Mouse (Mus musculus) lung, postnatal 0 days (tissue): ENCODE measurements around the gene Tra2b. TPM values are rescaled to one million over a fixed set of nuclear protein-coding genes. Genes with fewer than 3 reads are reported as not detected.

Experiments used
- ATAC-seq: fragments of 200-750 bp; cut with Nextera tagmentation; 2 replicates; pipeline ENCODE4 v1.8.0; 2017; ENCODE audit warnings: moderate library complexity
- DNase-seq: peaks from one replicate; pipeline ENCODE4 v3.0.0-alpha.2; 2016; ENCODE audit warnings: low spot score
- H3K27ac ChIP-seq: fragments of 300-500 bp; sonication (generic); 2 replicates; pipeline ENCODE4 v1.5.1; 2014; ENCODE audit warnings: antibody characterized with exemption, mild to moderate bottlenecking, low read length, mixed read lengths
- H3K27me3 ChIP-seq: fragments of 300-500 bp; sonication (generic); replicated peaks from 2 replicates; pipeline ENCODE4 v1.6.1; 2014; ENCODE audit warnings: low read length, mixed read lengths; ENCODE audit not compliant: insufficient read depth
- H3K36me3 ChIP-seq: fragments of 300-500 bp; sonication (generic); 2 replicates; pipeline ENCODE4 v1.6.1; 2014; ENCODE audit warnings: low read length, mixed read lengths; ENCODE audit not compliant: insufficient read depth
- H3K4me1 ChIP-seq: fragments of 300-500 bp; sonication (generic); 2 replicates; pipeline ENCODE4 v1.6.1; 2014; ENCODE audit warnings: antibody characterized with exemption, low read depth, low read length, mixed read lengths; ENCODE audit not compliant: insufficient read depth
- H3K4me2 ChIP-seq: fragments of 300-500 bp; sonication (generic); replicated peaks from 2 replicates; pipeline ENCODE4 v1.6.1; 2014; ENCODE audit warnings: low read depth, mild to moderate bottlenecking, low read length, moderate library complexity, mixed read lengths
- H3K4me3 ChIP-seq: fragments of 300-500 bp; sonication (generic); 2 replicates; pipeline ENCODE4 v1.5.1; 2014; ENCODE audit warnings: low read depth, low read length
- H3K9ac ChIP-seq: fragments of 300-500 bp; sonication (generic); replicated peaks from 2 replicates; pipeline ENCODE4 v1.6.1; 2014; ENCODE audit warnings: low read depth, mild to moderate bottlenecking
- H3K9me3 ChIP-seq: fragments of 300-500 bp; sonication (generic); 2 replicates; pipeline ENCODE4 v1.6.1; 2016; ENCODE audit warnings: low read length, mixed read lengths
- CTCF ChIP-seq: IDR thresholded peaks from 2 replicates; pipeline ENCODE4 v1.5.1; 2016; ENCODE audit warnings: antibody characterized with exemption, mild to moderate bottlenecking
- EP300 ChIP-seq: IDR thresholded peaks from 2 replicates; pipeline ENCODE4 v1.6.1; 2016; ENCODE audit warnings: antibody characterized with exemption, mild to moderate bottlenecking, control low read depth
- WGBS: fragments of 180-500 bp; shearing (Covaris S2); extraction: QIAGEN DNeasy Blood & Tissue Kit; methylation state at CpG from one replicate; pipeline ENCODE4 v1.1.7; 2014; 5-methylcytosine and 5-hydroxymethylcytosine counted together
- polyA plus RNA-seq: library from polyadenylated mRNA; unstranded; fragments of >200 nt; fragmentation: Nextera tagmentation; extraction: Ambion mirVana; gene quantifications from 2 replicates; pipeline ENCODE4 v1.2.1, GENCODE M21; 2015

Gene Tra2b
- polyA plus RNA-seq, 1 experiment from 2014 or later = 127 TPM

- H3K4me3 ChIP-seq = no peak overlapping the region
- H3K9me3 ChIP-seq = no peaks in the 10 kb centered on the region
- H3K4me1 ChIP-seq = no peaks in the 10 kb centered on the region
- H3K9ac ChIP-seq = no peak overlapping the region
- H3K27ac ChIP-seq = no peak overlapping the region
- TF ChIP-seq EP300 (no peak), CTCF (no peak)
- 82% methylated on average over 4 of the region's 4 CpGs for WGBS
- H3K36me3 ChIP-seq = no peaks in the 10 kb centered on the region
- H3K4me2 ChIP-seq = no peak overlapping the region
- DNase-seq (no peak), ATAC-seq (no peak)
- H3K27me3 ChIP-seq = no peaks in the 10 kb centered on the region
Measured at GRCm38 (mm10) chr16:22292394-22292793, 26.6 kb upstream of the Tra2b start.

- H3K4me1 ChIP-seq = no peaks in the 10 kb centered on the region
- no peak overlapping the region for H3K4me3 ChIP-seq
- no peaks in the 10 kb centered on the region for H3K36me3 ChIP-seq
- no peaks in the 10 kb centered on the region for H3K9me3 ChIP-seq
- TF ChIP-seq CTCF (peak; percentile 65), EP300 (no peak)
- H3K4me2 ChIP-seq = no peak overlapping the region
- no peak overlapping the region for H3K27ac ChIP-seq
- WGBS = 70% methylated on average over 2 of the region's 2 CpGs
- no peaks in the 10 kb centered on the region for H3K27me3 ChIP-seq
- H3K9ac ChIP-seq = no peak overlapping the region
- peak; percentile 59 for DNase-seq
- ATAC-seq = no peak
Measured at GRCm38 (mm10) chr16:22289643-22290042, 23.8 kb upstream of the Tra2b start.

- no peak for TF ChIP-seq EP300
- no peak for TF ChIP-seq CTCF
- no peak overlapping the region for H3K9ac ChIP-seq
- no peak overlapping the region for H3K27ac ChIP-seq
- WGBS = 75% methylated on average over 1 of the region's 1 CpGs
- ATAC-seq = no peak
- no peaks in the 10 kb centered on the region for H3K9me3 ChIP-seq
- no peak for DNase-seq
- H3K4me2 ChIP-seq = no peak overlapping the region
- no peaks in the 10 kb centered on the region for H3K4me1 ChIP-seq
- H3K36me3 ChIP-seq = no peaks in the 10 kb centered on the region
- no peaks in the 10 kb centered on the region for H3K27me3 ChIP-seq
- no peak overlapping the region for H3K4me3 ChIP-seq
Measured at GRCm38 (mm10) chr16:22286996-22287395, 21.2 kb upstream of the Tra2b start.

- H3K4me2 ChIP-seq = no peak overlapping the region
- TF ChIP-seq EP300 (no peak), CTCF (no peak)
- DNase-seq = no peak
- H3K27ac ChIP-seq = no peak overlapping the region
- no peaks in the 10 kb centered on the region for H3K9me3 ChIP-seq
- ATAC-seq = no peak
- H3K27me3 ChIP-seq = no peaks in the 10 kb centered on the region
- H3K4me3 ChIP-seq = no peak overlapping the region
- H3K4me1 ChIP-seq = no peaks in the 10 kb centered on the region
- H3K36me3 ChIP-seq = no peaks in the 10 kb centered on the region
- H3K9ac ChIP-seq = no peak overlapping the region
Measured at GRCm38 (mm10) chr16:22276536-22276935, 10.7 kb upstream of the Tra2b start.

- DNase-seq = no peak
- Histone ChIP-seq H3K36me3 (no peaks in the 10 kb centered on the region), H3K27ac (no peak overlapping the region), H3K9me3 (no peaks in the 10 kb centered on the region), H3K4me1 (no peaks in the 10 kb centered on the region), H3K4me3 (no peak overlapping the region), H3K9ac (no peak overlapping the region), H3K27me3 (no peaks in the 10 kb centered on the region), H3K4me2 (no peak overlapping the region)
- no peak for ATAC-seq
- WGBS = 46% methylated on average over 2 of the region's 2 CpGs
- no peak for TF ChIP-seq CTCF
- no peak for TF ChIP-seq EP300
Measured at GRCm38 (mm10) chr16:22275142-22275541, 9.3 kb upstream of the Tra2b start.

DNA sequence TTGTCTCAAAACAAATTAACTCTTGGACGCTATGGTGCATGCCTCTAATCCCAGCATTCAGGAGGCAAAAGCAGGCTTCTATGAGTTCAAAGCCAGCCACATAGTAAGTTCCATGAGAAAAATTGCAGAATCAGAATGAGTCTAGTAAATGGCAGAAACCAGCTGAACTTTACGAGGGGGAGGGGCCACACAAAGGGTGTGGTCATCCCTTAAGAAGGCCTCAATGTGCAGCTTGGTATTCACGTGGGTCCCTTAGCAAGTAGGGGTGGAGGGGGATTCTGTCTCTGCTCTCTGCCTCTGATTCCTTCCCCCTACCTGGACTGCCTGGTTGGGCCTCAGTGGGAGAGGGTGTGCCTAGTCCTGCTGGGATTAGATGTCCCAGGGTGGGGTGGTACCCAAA is 4.7 kb upstream of the Tra2b start:
- H3K27ac ChIP-seq = no peak overlapping the region
- no peaks in the 10 kb centered on the region for H3K36me3 ChIP-seq
- no peaks in the 10 kb centered on the region for H3K27me3 ChIP-seq
- H3K4me2 ChIP-seq = no peak overlapping the region
- no peak for ATAC-seq
- no peaks in the 10 kb centered on the region for H3K9me3 ChIP-seq
- no peak for TF ChIP-seq EP300
- no peak for TF ChIP-seq CTCF
- H3K4me1 ChIP-seq = peaks cover 6% of the 10 kb centered on the region
- DNase-seq = no peak
- 64% methylated on average over 3 of the region's 3 CpGs for WGBS
- no peak overlapping the region for H3K4me3 ChIP-seq
- H3K9ac ChIP-seq = no peak overlapping the region

DNA sequence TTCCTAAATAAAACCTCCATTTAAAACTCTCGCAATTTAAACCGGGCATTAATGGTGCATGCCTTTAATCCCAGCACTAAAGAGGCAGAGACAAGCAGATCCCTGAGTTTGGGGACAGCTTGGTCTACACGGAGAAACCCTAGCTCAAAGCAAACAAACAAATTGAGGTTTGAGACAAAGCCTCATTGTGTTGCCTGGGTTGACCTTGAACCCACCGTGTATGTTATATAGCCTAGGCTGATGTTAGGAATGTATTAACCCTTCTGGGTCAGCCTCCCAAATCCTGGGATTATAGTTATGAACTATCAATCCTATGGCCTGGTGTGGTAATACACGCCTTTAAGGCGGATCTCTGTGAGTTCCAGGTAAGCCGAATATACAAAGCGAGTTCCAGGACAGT is 579 bp upstream of the Tra2b start:
- DNase-seq (no peak), ATAC-seq (no peak)
- Histone ChIP-seq H3K9me3 (no peaks in the 10 kb centered on the region), H3K4me1 (peaks cover 15% of the 10 kb centered on the region), H3K9ac (peak overlapping the region; percentile 94), H3K4me3 (peak overlapping the region; percentile 94), H3K27me3 (no peaks in the 10 kb centered on the region), H3K36me3 (no peaks in the 10 kb centered on the region), H3K27ac (peak overlapping the region; percentile 98), H3K4me2 (peak overlapping the region; percentile 59)
- TF ChIP-seq CTCF = no peak
- no peak for TF ChIP-seq EP300
- 35% methylated on average over 8 of the region's 8 CpGs for WGBS
